Mouse (Mus musculus) midbrain, embryonic 14.5 days (tissue): ENCODE measurements at regions not wholly inside any gene's neighbourhood (a gene's known extent, or its start where the extent isn't known, plus 50 kb on each side); places are given as distances from the start of the nearest gene placed in this dataset.

ENCODE experiments used
- ATAC-seq: fragments of 200-750 bp; cut with Nextera tagmentation; 2 replicates; pipeline ENCODE4 v1.8.0; 2017; ENCODE audit warnings: moderate number of reproducible peaks, moderate library complexity; ENCODE audit not compliant: low FRiP score, low TSS enrichment
- DNase-seq: peaks from one replicate; pipeline ENCODE4 v3.0.0-alpha.2; 2015
- H3K27ac ChIP-seq: fragments of 300-500 bp; sonication (generic); replicated peaks from 2 replicates; pipeline ENCODE4 v1.5.1; 2014; ENCODE audit warnings: mild to moderate bottlenecking, low read depth, low read length, moderate library complexity
- H3K27me3 ChIP-seq: fragments of 300-500 bp; sonication (generic); 2 replicates; pipeline ENCODE4 v1.6.1; 2014; ENCODE audit warnings: low read length, control low read depth, mixed read lengths; ENCODE audit not compliant: control insufficient read depth, insufficient read depth
- H3K36me3 ChIP-seq: fragments of 300-500 bp; sonication (generic); 2 replicates; pipeline ENCODE4 v1.6.1; 2014; ENCODE audit warnings: low read length, control low read depth; ENCODE audit not compliant: control insufficient read depth, insufficient read depth
- H3K4me1 ChIP-seq: fragments of 300-500 bp; sonication (generic); 2 replicates; pipeline ENCODE4 v1.6.1; 2014; ENCODE audit warnings: mild to moderate bottlenecking, antibody characterized with exemption, low read length, control low read depth; ENCODE audit not compliant: control insufficient read depth, insufficient read depth
- H3K4me2 ChIP-seq: fragments of 300-500 bp; sonication (generic); 2 replicates; pipeline ENCODE4 v1.6.1; 2014; ENCODE audit warnings: mild to moderate bottlenecking, low read length, moderate library complexity
- H3K4me3 ChIP-seq: fragments of 300-500 bp; sonication (generic); replicated peaks from 2 replicates; pipeline ENCODE4 v1.5.1; 2014; ENCODE audit warnings: low read depth, low read length
- H3K9ac ChIP-seq: fragments of 300-500 bp; sonication (generic); replicated peaks from 2 replicates; pipeline ENCODE4 v1.6.1; 2014; ENCODE audit warnings: mild to moderate bottlenecking, low read length, moderate library complexity
- H3K9me3 ChIP-seq: fragments of 300-500 bp; sonication (generic); 2 replicates; pipeline ENCODE4 v1.6.1; 2016; ENCODE audit warnings: low read length, control low read depth, mixed read lengths; ENCODE audit not compliant: control insufficient read depth
- WGBS: fragments of 180-500 bp; shearing (Covaris S2); extraction: QIAGEN DNeasy Blood & Tissue Kit; methylation state at CpG from one replicate; pipeline ENCODE4 v1.1.7; 2014; 5-methylcytosine and 5-hydroxymethylcytosine counted together

DNA sequence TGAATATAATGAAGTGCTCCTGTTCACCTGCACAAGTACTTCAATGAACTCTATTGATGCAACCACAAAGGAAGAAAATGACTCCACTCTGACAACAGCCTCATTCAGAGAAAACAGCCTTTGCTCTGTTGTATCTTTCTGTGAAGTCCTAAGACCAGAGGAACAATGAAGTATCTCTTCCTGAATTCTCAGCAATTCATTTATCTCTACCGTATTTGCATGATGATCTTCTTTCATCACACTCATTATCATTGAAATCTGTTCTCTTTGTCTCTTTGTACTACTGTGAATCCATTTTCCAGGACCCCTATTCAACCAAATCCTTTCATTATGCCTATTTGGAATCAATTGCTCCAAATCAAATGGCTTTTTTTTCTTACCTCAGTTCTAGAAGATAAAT, 2355.5 kb downstream of the Pcdh9 start:
- WGBS = 20% methylated on average over 1 of the region's 1 CpGs
- Histone ChIP-seq H3K4me3 (no peak overlapping the region), H3K36me3 (no peaks in the 10 kb centered on the region), H3K27me3 (no peaks in the 10 kb centered on the region), H3K9me3 (no peaks in the 10 kb centered on the region), H3K4me1 (no peaks in the 10 kb centered on the region), H3K27ac (no peak overlapping the region), H3K4me2 (no peak overlapping the region), H3K9ac (no peak overlapping the region)
- DNase-seq (no peak), ATAC-seq (no peak)

DNA sequence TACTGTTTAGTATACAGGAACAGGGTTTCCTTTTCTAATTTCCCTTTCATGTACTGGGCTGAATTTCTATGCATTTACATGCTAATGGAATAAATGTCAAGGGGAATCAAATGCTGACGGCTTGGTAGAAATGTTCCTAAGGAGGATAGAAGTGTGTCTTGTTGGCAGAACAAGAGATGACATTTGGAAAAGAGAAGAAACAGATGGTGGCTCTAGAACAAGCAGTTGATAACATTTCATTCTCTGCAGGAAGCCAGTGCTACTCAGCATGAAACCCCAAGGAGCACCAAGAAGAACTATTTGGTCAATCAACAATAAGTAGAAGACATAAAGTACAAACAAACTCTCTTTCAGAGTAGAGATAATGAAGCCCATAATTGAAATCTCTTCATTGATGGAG, 2392.0 kb downstream of the Pcdh9 start:
- Histone ChIP-seq H3K4me1 (no peaks in the 10 kb centered on the region), H3K9me3 (no peaks in the 10 kb centered on the region), H3K9ac (no peak overlapping the region), H3K27me3 (no peaks in the 10 kb centered on the region), H3K4me3 (no peak overlapping the region), H3K4me2 (no peak overlapping the region), H3K36me3 (no peaks in the 10 kb centered on the region), H3K27ac (no peak overlapping the region)
- ATAC-seq (no peak), DNase-seq (no peak)
- 25% methylated on average over 1 of the region's 1 CpGs for WGBS

DNA sequence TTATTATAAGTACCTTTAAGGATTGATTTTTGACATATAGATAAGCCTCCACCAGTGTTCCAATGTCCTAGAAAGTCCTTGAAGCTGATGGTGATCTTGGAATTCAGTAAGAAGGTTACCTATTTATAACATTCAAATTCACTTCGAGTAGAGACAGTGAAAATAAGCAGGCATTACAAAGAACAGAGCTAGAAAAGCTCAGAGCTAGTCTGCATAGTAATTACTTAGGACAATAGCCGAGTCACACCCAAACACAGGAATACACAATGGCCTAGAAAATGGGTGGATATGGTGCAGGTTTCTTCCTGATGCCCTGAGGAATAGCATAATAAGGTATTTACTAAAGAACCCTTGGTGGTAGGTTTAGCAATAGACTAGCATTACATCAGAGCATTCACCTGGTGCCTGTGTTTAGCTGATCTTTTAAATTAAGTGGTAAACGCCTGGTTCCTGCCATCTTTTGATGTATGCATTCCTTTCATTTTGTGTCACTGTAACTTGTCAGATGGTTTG, 2412.1 kb downstream of the Pcdh9 start:
- no peaks in the 10 kb centered on the region for H3K4me1 ChIP-seq
- H3K27ac ChIP-seq = no peak overlapping the region
- 62% methylated on average over 3 of the region's 3 CpGs for WGBS
- H3K4me3 ChIP-seq = no peak overlapping the region
- H3K9ac ChIP-seq = no peak overlapping the region
- DNase-seq (no peak), ATAC-seq (no peak)
- no peaks in the 10 kb centered on the region for H3K27me3 ChIP-seq
- H3K4me2 ChIP-seq = no peak overlapping the region
- H3K9me3 ChIP-seq = no peaks in the 10 kb centered on the region
- no peaks in the 10 kb centered on the region for H3K36me3 ChIP-seq

DNA sequence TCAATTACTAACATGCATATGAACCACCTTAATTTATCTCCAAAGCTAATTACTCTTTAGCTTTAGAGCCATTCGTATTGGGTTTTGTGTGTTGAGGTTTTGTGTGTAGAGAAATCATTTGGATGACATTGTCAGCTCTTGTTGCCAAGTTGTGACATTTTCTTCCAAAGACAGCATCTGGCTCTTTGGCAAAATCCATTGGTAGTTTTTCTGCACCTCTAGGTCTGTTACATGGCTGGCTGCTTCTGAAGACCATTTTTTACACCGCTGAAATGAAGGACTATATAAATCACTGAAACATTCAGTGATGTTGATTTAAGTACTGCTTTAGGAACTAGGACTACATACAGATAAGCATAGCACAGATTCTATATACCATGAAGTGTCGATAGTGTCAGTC, 2426.6 kb downstream of the Pcdh9 start:
- WGBS = 85% methylated on average over 3 of the region's 3 CpGs

DNA sequence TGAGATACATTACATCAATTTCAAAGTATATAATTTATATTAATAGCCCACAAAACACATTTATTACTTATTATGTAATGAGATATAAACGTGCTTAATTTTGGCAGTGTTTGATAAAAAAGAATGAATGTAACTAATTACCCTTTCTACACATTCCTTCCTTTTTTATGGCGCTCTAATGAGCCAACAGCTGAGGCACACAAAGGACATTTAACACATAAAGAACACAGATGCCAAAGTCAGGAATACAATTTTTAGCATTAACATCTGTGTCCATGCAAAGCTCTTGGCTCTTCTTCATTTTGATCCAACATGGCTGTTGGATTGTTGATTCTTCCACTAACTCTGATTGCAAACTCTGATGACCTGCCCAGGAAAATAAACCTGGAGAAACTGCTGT, 2427.8 kb downstream of the Pcdh9 start:
- DNase-seq (peak; percentile 6), ATAC-seq (no peak)
- WGBS = 89% methylated on average over 2 of the region's 2 CpGs
- no peak overlapping the region for H3K4me3 ChIP-seq
- H3K4me2 ChIP-seq = no peak overlapping the region
- no peaks in the 10 kb centered on the region for H3K4me1 ChIP-seq
- H3K9me3 ChIP-seq = no peaks in the 10 kb centered on the region
- no peak overlapping the region for H3K27ac ChIP-seq
- H3K36me3 ChIP-seq = no peaks in the 10 kb centered on the region
- no peaks in the 10 kb centered on the region for H3K27me3 ChIP-seq
- no peak overlapping the region for H3K9ac ChIP-seq

More for the DNA sequence above, 2426.6 kb downstream of the Pcdh9 start:
- Histone ChIP-seq H3K4me1 (no peaks in the 10 kb centered on the region), H3K9ac (no peak overlapping the region), H3K27me3 (no peaks in the 10 kb centered on the region), H3K4me3 (no peak overlapping the region), H3K4me2 (no peak overlapping the region), H3K27ac (no peak overlapping the region), H3K36me3 (no peaks in the 10 kb centered on the region), H3K9me3 (no peaks in the 10 kb centered on the region)
- no peak for ATAC-seq
- DNase-seq = peak; percentile 7

DNA sequence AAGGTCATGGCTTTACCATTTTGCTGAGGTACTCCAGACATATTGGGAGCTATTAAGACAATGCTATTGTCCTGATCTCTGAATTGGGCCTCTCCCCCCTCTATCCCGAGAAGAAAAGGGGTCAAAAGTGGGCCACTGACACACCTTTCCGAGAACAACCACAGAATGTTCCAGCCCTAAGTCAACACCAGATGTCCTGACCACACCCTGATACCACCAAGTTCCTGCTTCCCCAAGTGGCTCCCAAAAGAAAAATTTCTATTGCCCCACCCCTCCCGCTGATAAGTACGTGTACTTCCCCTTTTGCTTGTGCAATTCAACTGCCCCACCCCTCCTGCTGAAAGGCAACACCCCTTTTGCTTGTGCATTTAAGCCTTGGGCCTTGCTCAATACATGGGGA, 2431.7 kb downstream of the Pcdh9 start:
- H3K4me1 ChIP-seq = no peaks in the 10 kb centered on the region
- ATAC-seq (no peak), DNase-seq (no peak)
- H3K4me3 ChIP-seq = no peak overlapping the region
- no peak overlapping the region for H3K4me2 ChIP-seq
- no peak overlapping the region for H3K27ac ChIP-seq
- WGBS = 92% methylated on average over 4 of the region's 4 CpGs
- no peaks in the 10 kb centered on the region for H3K27me3 ChIP-seq
- H3K36me3 ChIP-seq = no peaks in the 10 kb centered on the region
- H3K9me3 ChIP-seq = no peaks in the 10 kb centered on the region
- no peak overlapping the region for H3K9ac ChIP-seq
